Mouse (Mus musculus) intestine, embryonic 16.5 days (tissue): ENCODE data around the gene Mtln. TPM values are rescaled to one million over a fixed set of nuclear protein-coding genes. Genes with fewer than 3 reads are reported as not detected.
A peak's percentile ranks its signal among the peaks of the same experiment; 100 is the strongest.

Experiments used
- ATAC-seq: fragments of 200-750 bp; cut with Nextera tagmentation; 2 replicates; pipeline ENCODE4 v1.8.0; 2017; ENCODE audit warnings: moderate TSS enrichment, moderate library complexity
- H3K27ac ChIP-seq: fragments of 300-500 bp; sonication (generic); 2 replicates; pipeline ENCODE4 v1.5.1; 2014; ENCODE audit warnings: mild to moderate bottlenecking, low read length
- H3K27me3 ChIP-seq: fragments of 300-500 bp; sonication (generic); replicated peaks from 2 replicates; pipeline ENCODE4 v1.6.1; 2014; ENCODE audit warnings: low read length, control low read depth, mixed read lengths; ENCODE audit not compliant: control insufficient read depth, insufficient read depth
- H3K36me3 ChIP-seq: fragments of 300-500 bp; sonication (generic); 2 replicates; pipeline ENCODE4 v1.6.1; 2014; ENCODE audit warnings: low read length, control low read depth; ENCODE audit not compliant: control insufficient read depth, insufficient read depth
- H3K4me1 ChIP-seq: fragments of 300-500 bp; sonication (generic); 2 replicates; pipeline ENCODE4 v1.6.1; 2014; ENCODE audit warnings: low read length, control low read depth, mixed read lengths; ENCODE audit not compliant: control insufficient read depth, insufficient read depth
- H3K4me2 ChIP-seq: fragments of 300-500 bp; sonication (generic); 2 replicates; pipeline ENCODE4 v1.6.1; 2014; ENCODE audit warnings: low read depth, low read length, control low read depth
- H3K4me3 ChIP-seq: fragments of 300-500 bp; sonication (generic); 2 replicates; pipeline ENCODE4 v1.5.1; 2014; ENCODE audit warnings: mild to moderate bottlenecking, low read length
- H3K9ac ChIP-seq: fragments of 300-500 bp; sonication (generic); 2 replicates; pipeline ENCODE4 v1.6.1; 2014; ENCODE audit warnings: low read depth, low read length
- H3K9me3 ChIP-seq: fragments of 300-500 bp; sonication (generic); 2 replicates; pipeline ENCODE4 v1.6.1; 2016; ENCODE audit warnings: low read length, control low read depth; ENCODE audit not compliant: control insufficient read depth
- WGBS: fragments of 180-500 bp; shearing (Covaris S2); extraction: QIAGEN DNeasy Blood & Tissue Kit; methylation state at CpG from one replicate; pipeline ENCODE4 v1.1.7; 2014; 5-methylcytosine and 5-hydroxymethylcytosine counted together
- polyA plus RNA-seq: library from polyadenylated mRNA; unstranded; fragments of >200 nt; fragmentation: Nextera tagmentation; extraction: Ambion mirVana; gene quantifications from 2 replicates; pipeline ENCODE4 v1.2.1, GENCODE M21; 2015

Gene Mtln
- 43.0 and 43.2 TPM in 2 replicates for polyA plus RNA-seq

GRCm38 (mm10) chr2:127791919-127792603 lies at the start of gene Mtln:
Gene Mtln (minus strand): TSS chr2:127792488.
- Histone ChIP-seq H3K4me1 (peaks cover 14% of the 10 kb centered on the region), H3K4me3 (peak within 1 kb of the TSS; percentile 61), H3K4me2 (peak within 1 kb of the TSS; percentile 51), H3K27me3 (no peaks in the 10 kb centered on the region), H3K36me3 (no peaks in the 10 kb centered on the region), H3K27ac (peak within 1 kb of the TSS; percentile 72), H3K9ac (peak within 1 kb of the TSS; percentile 74), H3K9me3 (no peaks in the 10 kb centered on the region)
- WGBS, result 1% methylated on average over 37 of the region's 37 CpGs
- ATAC-seq, result peak; percentile 93

GRCm38 (mm10) chr2:127841402-127841801 lies 49.1 kb upstream of the Mtln start:
- H3K9me3 ChIP-seq, result no peaks in the 10 kb centered on the region
- H3K4me2 ChIP-seq, result no peak overlapping the region
- H3K27me3 ChIP-seq, result peaks cover 23% of the 10 kb centered on the region
- no peak overlapping the region for H3K27ac ChIP-seq
- 62% methylated on average over 1 of the region's 1 CpGs for WGBS
- no peak for ATAC-seq
- H3K4me1 ChIP-seq, result no peaks in the 10 kb centered on the region
- no peaks in the 10 kb centered on the region for H3K36me3 ChIP-seq
- no peak overlapping the region for H3K9ac ChIP-seq
- no peak overlapping the region for H3K4me3 ChIP-seq

- H3K4me2 ChIP-seq, result no peak overlapping the region
- H3K36me3 ChIP-seq, result no peaks in the 10 kb centered on the region
- no peak overlapping the region for H3K9ac ChIP-seq
- no peaks in the 10 kb centered on the region for H3K4me1 ChIP-seq
- no peak overlapping the region for H3K4me3 ChIP-seq
- no peak for ATAC-seq
- H3K9me3 ChIP-seq, result no peaks in the 10 kb centered on the region
- 16% methylated on average over 11 of the region's 11 CpGs for WGBS
- peaks cover 23% of the 10 kb centered on the region for H3K27me3 ChIP-seq
- no peak overlapping the region for H3K27ac ChIP-seq
Observed at GRCm38 (mm10) chr2:127839425-127839824, 47.1 kb upstream of the Mtln start.

- H3K9ac ChIP-seq, result no peak within 1 kb of the TSS
- H3K27ac ChIP-seq, result no peak within 1 kb of the TSS
- H3K4me3 ChIP-seq, result no peak within 1 kb of the TSS
- H3K27me3 ChIP-seq, result peaks cover 23% of the 10 kb centered on the region
- no peaks in the 10 kb centered on the region for H3K9me3 ChIP-seq
- H3K4me2 ChIP-seq, result no peak within 1 kb of the TSS
- no peaks in the 10 kb centered on the region for H3K4me1 ChIP-seq
- no peak for ATAC-seq
- no peaks in the 10 kb centered on the region for H3K36me3 ChIP-seq
- 63% methylated on average over 7 of the region's 7 CpGs for WGBS
Observed at GRCm38 (mm10) chr2:127838576-127838975, 46.3 kb upstream of the Mtln start, which contains the start of gene Acoxl. Gene Acoxl (plus strand): TSS chr2:127838876.

- Histone ChIP-seq H3K36me3 (no peaks in the 10 kb centered on the region), H3K9me3 (no peaks in the 10 kb centered on the region), H3K9ac (no peak overlapping the region), H3K4me1 (0 out of 2 replicates have a peak, but pooled peaks cover 4% of the 10 kb centered on the region), H3K4me2 (no peak overlapping the region), H3K27me3 (no peaks in the 10 kb centered on the region; the same call in 1 of the 2 replicates), H3K4me3 (no peak overlapping the region), H3K27ac (no peak overlapping the region)
- no peak for ATAC-seq
- 20% methylated on average over 2 of the region's 2 CpGs for WGBS
Observed at GRCm38 (mm10) chr2:127832833-127833190, 40.5 kb upstream of the Mtln start.

GRCm38 (mm10) chr2:127832103-127832832 lies 40.0 kb upstream of the Mtln start:
- Histone ChIP-seq H3K27ac (no peak overlapping the region), H3K27me3 (no peaks in the 10 kb centered on the region; the same call in 1 of the 2 replicates), H3K4me3 (peak overlapping the region; percentile 77), H3K36me3 (no peaks in the 10 kb centered on the region), H3K9me3 (no peaks in the 10 kb centered on the region), H3K9ac (peak overlapping the region; percentile 62), H3K4me1 (0 out of 2 replicates have a peak, but pooled peaks cover 4% of the 10 kb centered on the region), H3K4me2 (peak overlapping the region; percentile 69)
- peak; percentile 52 for ATAC-seq
- WGBS, result 37% methylated on average over 11 of the region's 11 CpGs

- no peak within 1 kb of the TSS for H3K27ac ChIP-seq
- no peaks in the 10 kb centered on the region for H3K9me3 ChIP-seq
- H3K36me3 ChIP-seq, result no peaks in the 10 kb centered on the region
- 0 out of 2 replicates have a peak, but pooled peaks cover 4% of the 10 kb centered on the region for H3K4me1 ChIP-seq
- WGBS, result under 1% methylated on average over 56 of the region's 56 CpGs
- H3K4me3 ChIP-seq, result peak within 1 kb of the TSS; percentile 77
- no peaks in the 10 kb centered on the region; the same call in 1 of the 2 replicates for H3K27me3 ChIP-seq
- H3K4me2 ChIP-seq, result peak within 1 kb of the TSS; percentile 69
- H3K9ac ChIP-seq, result peak within 1 kb of the TSS; percentile 76
- peak; percentile 99 for ATAC-seq
Observed at GRCm38 (mm10) chr2:127831401-127832102, 39.3 kb upstream of the Mtln start, which contains the start of gene Bub1. Gene Bub1 (minus strand): TSS chr2:127831865.

- Histone ChIP-seq H3K27me3 (no peaks in the 10 kb centered on the region), H3K9ac (no peak overlapping the region), H3K4me3 (peak overlapping the region; percentile 74; the same call in 1 of the 2 replicates), H3K36me3 (no peaks in the 10 kb centered on the region), H3K27ac (no peak overlapping the region), H3K4me1 (peaks cover 14% of the 10 kb centered on the region), H3K4me2 (peak overlapping the region; percentile 80), H3K9me3 (no peaks in the 10 kb centered on the region)
- no peak for ATAC-seq
- 24% methylated on average over 9 of the region's 9 CpGs for WGBS
Observed at GRCm38 (mm10) chr2:127789651-127790270, 2.5 kb downstream of the Mtln start.
